Mouse (Mus musculus) heart, postnatal 10 days (tissue): Measurements from ENCODE around the gene Dab1. TPM values are rescaled to one million over a fixed set of nuclear protein-coding genes. Genes with fewer than 3 reads are reported as not detected.

Experiments
- DNase-seq, 2 experiments: peaks; one replicate each; pipeline ENCODE4 v3.0.0; 2021
- intact Hi-C: fragments of 180-260 bp; cut with DNase I; formaldehyde crosslinking; loops from one replicate; pipeline ENCODE4 v1.15.1; 2025
- total RNA-seq, 2 experiments: library from RNA; stranded (reverse); gene quantifications; 2 replicates each; pipeline ENCODE4 v1.2.3; 2021

Gene Dab1
- total RNA-seq, 2 experiments from 2014 or later = 0.40 to 0.43 TPM

DNA sequence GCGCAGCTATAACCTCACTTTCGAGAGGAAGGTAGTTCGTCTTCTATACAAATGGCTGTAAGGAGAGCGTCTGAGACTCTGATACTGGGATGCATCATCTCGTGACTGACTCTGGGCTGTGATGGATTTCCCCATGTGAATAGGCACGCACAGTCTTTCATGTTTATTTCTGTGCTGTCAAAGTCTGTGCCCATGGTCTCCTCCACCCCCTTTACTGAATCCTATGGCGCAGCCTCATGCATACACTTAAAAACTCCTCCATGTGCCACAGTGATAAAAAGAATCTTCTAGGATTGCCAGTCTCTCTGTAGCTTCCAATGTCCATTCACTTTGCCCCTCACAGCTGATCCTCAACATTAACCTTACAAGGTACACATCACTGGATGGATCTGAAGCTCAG lies 1009.5 kb downstream of the Dab1 start:
- intact Hi-C loops = no loop called here
- no peak for DNase-seq

DNA sequence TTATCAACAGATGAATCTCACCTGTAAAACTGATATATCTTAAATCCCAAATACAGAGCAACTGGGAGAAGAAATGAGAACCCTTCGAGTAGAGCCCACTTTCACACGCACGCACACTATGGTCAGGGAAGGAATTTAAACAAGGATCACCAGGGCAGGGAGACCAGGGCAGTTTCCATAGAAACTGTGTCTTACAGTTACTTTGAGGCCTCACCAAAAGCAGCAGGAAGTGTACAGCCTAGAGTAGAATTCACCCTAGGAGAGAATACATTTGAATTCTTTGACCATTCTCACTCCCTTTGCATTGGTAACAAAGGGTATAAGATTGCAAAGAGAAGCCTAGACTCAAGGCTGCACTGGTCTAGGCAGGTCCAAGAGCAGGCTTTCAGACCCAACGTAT lies 1017.9 kb downstream of the Dab1 start:
- intact Hi-C loops = no loop called here
- DNase-seq = no peak

GRCm38 (mm10) chr4:104640617-104641016 lies 1021.5 kb downstream of the Dab1 start:
- DNase-seq = no peak
- intact Hi-C loops = no loop called here

DNA sequence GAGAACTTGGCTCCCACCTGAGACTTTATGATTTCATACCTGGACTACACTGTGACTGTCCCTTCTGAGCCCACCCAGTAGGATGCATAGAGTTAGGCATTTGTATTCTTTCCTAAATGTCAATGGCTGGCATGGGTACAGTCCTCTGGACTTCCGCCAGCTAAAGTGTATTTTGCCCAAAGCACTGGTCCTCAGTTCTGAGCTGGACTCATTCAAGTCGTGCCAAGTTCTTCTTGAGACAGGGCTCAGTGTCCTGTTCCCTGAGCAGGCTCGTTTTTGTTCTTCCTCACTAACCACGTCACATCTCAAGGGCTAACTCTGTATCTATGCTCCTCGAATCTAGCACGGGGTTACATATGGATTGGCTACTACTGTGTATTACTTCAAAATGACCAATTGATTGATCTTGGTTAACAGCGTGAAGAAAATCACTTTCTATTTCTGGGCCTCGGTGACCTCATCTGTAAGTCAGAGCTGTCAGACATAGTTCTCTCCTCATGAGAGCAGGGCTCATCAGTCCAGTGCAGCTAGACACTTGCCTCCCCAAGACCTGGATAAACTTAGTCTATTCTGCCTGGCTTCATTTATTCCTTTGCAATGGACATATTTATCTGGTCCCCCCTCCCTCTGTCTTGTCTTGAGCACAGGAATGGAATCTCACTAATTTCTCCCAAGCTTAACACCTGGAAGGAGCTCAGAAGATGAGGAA lies 1023.8 kb downstream of the Dab1 start:
- no peak for DNase-seq
- intact Hi-C loops = no loop called here

DNA sequence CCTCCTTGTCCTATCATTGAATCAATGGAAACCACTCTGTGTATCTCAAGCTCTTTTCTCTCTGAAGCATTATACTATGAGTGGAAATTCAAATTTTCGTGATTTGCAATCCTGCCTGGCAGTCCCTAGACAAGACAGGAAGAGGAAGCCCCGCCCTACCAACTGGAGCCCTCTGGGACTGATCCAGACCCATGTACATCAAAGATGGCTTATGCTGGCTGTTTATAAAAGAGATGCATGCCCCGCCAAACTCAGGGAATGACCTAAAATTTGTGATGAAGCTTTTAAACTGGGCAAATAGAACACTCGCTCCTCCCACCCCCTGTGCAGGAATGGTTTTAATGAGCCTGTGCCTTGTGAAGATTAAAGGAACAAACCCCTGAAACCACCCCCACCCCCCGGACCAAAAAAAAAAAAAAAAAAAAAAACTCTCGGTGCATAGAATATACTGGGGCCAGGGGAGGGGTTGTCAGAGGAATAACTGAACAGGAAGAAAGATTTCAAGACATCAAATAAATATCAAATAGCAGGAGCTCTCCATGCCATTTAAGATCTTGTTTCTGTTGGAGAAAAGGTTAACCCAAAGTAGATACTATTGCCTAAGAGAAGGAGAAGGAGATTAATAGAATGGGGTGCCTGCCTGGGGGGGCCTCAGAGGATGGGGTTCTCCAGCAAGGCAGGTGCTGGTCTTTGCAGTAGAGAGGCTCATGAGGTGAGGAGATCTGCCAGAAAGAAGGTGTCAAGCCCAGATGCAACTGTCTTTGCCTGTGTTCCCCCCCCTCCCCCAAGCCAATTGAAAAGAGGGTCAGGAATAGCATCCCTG lies 1024.6 kb downstream of the Dab1 start:
- no peak for DNase-seq
- intact Hi-C loops = no loop called here

DNA sequence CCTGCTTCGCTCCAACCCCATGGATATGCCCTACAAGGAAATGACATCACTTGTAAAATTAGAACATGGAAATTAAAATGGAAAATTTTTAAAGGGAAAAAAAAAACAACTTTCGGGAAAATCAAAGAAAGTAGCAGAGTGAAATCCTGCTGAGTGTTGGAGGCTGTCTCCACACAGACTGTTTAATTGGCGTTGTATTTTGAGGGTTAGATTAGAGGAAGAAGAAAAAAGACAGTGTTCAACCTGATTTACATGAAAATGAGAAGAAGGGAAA lies 1025.1 kb downstream of the Dab1 start:
- no peak for DNase-seq
- intact Hi-C loops = no loop called here

- no peak for DNase-seq
- intact Hi-C loops = no loop called here
These were observed 1025.7 kb downstream of the Dab1 start for GRCm38 (mm10) chr4:104644862-104645261.

DNA sequence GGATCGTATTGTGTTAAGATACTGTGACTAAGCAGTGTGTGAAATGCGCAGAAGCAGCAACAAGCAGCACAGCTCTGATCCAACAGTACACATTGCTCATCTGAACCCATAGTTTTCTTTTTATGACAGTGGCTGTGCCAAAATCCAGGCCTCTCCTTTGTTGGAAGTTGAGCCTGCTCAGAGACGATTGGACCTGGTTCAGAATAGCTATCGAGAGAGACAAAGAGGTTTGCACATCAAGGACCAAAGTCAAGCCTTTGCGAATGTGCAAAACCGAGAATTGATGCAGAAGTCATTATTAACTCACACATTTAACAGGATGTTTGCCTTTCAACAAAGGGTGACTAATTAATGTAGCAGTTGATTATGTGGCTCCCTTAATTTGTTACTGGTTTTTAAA lies 1032.6 kb downstream of the Dab1 start:
- no peak for DNase-seq
- intact Hi-C loops = no loop called here

GRCm38 (mm10) chr4:104656728-104657127 lies 1037.6 kb downstream of the Dab1 start:
- intact Hi-C loops = no loop called here
- DNase-seq = peak; percentile 24 to 34

DNA sequence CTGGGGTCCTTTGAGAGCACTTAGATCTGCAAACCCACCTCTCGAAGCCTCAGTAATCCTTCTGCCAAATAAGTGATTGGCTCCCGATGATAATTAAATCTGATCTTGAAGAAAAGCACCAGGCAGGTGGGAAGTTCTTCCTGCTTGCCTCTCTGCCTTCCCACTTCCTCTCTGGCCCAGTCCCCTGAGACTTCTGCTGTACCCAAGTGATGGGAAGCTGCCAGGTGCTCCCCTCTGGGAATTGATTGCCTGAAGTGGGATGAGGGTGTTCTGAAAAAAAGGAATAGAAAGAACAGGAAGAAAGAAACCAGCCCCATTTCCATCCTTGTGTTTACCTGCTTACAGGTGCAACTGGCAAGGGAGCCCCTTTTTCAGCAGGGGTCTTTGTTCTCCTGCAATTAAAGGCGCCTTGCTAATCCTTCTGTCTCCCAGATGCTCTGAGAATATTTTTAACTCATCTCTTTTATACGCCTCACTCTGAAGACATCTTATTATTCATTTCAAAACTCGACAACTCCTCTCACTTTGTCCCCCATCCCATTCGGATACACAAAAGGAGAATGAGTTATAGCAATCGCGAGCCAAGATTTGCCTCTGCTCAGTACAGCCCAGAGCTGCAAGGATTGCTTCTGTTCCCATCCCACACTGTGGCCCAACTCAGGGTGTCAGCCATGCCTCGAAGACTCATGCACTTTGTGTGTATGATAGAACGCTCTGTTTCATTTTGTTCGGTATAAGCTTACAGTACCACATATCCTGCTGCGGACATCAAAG lies 1043.9 kb downstream of the Dab1 start:
- no peak for DNase-seq
- intact Hi-C loops = no loop called here

GRCm38 (mm10) chr4:104665553-104665952 lies 1046.4 kb downstream of the Dab1 start:
- peak; percentile 33 to 49 for DNase-seq

GRCm38 (mm10) chr4:104666831-104667551 lies 1047.8 kb downstream of the Dab1 start:
- intact Hi-C loops = no loop called here
- no peak for DNase-seq

More at GRCm38 (mm10) chr4:104665553-104665952, 1046.4 kb downstream of the Dab1 start:
- intact Hi-C loops = loop anchor here (2.0 kb wide), 1 partner anchor 229 kb away; no protein-coding TSS in a partner anchor

GRCm38 (mm10) chr4:104668061-104668460 lies 1048.9 kb downstream of the Dab1 start:
- intact Hi-C loops = no loop called here

GRCm38 (mm10) chr4:104669406-104669805 lies 1050.2 kb downstream of the Dab1 start:
- intact Hi-C loops = no loop called here
- no peak for DNase-seq

More at GRCm38 (mm10) chr4:104668061-104668460, 1048.9 kb downstream of the Dab1 start:
- DNase-seq = no peak

DNA sequence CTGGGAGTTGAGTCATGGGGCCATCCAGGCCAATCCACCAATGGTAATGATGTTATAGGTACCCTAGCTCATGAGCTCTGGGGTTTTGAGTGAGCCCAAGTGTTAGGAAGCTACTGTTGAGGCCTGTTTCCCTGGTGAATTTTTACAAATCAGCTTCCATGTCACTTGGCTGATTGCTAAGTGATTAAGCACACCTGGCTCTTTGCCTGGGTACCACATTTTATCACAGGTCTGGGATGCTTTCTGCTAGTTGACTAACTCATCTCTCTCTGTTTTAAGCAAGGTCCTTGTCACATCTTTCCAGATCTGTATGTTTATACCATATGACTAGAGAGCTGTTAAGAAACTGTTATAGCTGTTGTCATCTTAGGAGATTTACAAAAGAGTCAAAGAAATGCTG lies 1051.6 kb downstream of the Dab1 start:
- intact Hi-C loops = no loop called here

DNA sequence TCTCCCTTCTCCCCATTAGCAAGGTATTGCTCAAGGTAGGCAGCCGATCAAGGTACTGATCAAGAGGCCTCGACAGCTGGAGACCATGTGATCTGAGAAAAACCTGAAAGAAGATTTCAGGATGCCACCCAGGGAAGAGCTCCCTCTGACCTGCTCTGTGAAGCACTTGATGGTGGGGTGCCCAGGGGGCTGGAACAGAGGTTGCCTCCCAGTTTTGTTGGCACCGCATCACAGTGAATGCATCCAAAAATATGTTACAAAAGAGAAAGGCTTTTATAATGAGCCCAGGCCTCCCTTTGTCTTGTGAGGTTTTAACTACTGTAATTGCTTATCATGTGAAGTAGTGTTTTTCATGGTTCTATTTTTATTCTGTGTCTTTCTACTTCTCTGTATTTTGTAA lies 1054.2 kb downstream of the Dab1 start:
- intact Hi-C loops = no loop called here
- DNase-seq = no peak

More for the DNA sequence above, 1051.6 kb downstream of the Dab1 start:
- DNase-seq = no peak

DNA sequence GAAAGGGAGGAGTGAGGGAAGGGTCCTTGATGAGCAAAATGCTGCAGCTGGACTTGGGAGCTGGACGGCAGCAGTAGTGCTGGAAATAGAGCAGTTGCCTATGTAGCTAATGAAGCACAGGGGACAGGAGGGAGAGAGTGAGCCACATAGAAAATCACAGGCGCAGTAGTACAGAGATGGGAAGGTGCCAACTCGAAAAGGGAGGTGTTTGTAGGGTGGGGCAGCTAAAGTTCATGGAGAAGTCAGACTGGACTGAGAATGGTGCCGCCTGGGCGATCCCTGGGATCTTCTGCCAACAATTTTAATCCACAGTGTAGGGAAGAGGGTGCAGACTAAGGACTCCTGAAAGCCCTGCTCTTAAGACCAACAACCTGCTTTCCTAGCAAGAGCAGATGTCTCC lies 1055.5 kb downstream of the Dab1 start:
- intact Hi-C loops = no loop called here
- no peak for DNase-seq

- intact Hi-C loops = no loop called here
- no peak for DNase-seq
These were observed 1059.1 kb downstream of the Dab1 start for GRCm38 (mm10) chr4:104678234-104678633.

DNA sequence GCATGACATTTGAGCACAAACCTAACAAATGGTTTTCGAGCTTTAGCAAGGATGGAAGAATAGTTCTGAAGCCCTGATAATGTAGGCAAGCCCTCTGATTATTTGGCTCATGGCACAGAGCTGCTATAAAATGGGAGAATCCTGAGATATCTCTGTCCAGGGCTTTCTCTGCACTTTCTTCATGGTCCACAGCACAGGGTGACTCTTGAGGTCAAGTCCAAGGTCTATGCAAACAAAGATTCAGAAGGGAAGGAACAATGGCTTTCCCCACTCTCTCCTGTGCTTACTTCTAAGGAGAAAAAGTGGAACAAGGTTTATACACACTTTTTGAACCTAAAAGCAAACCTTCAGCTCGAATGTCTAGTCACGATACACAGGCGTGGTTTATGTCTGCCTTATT lies 1061.3 kb downstream of the Dab1 start:
- no peak for DNase-seq
- intact Hi-C loops = no loop called here

DNA sequence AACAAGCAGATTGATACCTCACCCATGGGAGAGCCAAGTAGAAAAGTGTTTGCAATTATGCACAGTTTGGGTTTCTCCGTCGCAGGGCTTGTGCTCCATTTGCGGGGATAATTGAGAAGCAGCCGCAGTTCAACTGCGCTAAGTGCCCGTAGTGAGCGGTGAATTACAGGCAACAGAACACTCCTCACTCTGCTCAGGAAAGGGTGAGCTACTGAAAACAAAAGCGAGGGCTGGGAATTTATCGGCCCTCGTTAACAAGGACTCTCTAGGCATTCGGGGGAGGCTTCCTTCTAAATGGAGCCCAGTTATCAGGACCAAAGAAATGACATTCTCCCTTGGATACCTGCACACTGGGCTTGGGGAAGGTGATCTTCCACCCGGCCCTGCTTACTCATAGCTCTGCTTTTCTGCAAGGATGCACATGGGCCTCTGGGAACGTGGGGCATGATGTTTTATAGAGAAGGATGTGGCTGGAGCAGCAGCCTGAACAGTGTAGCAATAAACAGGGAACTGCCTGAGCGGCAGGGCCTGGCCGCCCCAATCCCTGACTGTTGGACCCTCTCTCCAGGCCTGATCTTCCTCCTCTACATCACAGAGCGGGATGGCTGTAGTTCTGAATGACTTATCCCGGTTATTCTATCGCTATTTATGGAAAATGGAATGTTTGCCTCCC lies 1067.1 kb downstream of the Dab1 start:
- intact Hi-C loops = no loop called here
- DNase-seq = no peak
